Mouse (Mus musculus) ovary, adult 2 months (tissue): ENCODE measurements around the gene 1500011B03Rik. TPM values are rescaled to one million over a fixed set of nuclear protein-coding genes. Genes with fewer than 3 reads are reported as not detected.

ENCODE experiments used
- polyA plus RNA-seq: library from polyadenylated mRNA; depleted of rRNA; stranded (reverse); fragments of >200 nt; gene quantifications from 2 replicates; pipeline ENCODE4 v1.2.3, GENCODE M21; 2012; rRNA removed

The 1500011B03Rik gene
- 56.0 and 59.4 TPM in 2 replicates for polyA plus RNA-seq

DNA sequence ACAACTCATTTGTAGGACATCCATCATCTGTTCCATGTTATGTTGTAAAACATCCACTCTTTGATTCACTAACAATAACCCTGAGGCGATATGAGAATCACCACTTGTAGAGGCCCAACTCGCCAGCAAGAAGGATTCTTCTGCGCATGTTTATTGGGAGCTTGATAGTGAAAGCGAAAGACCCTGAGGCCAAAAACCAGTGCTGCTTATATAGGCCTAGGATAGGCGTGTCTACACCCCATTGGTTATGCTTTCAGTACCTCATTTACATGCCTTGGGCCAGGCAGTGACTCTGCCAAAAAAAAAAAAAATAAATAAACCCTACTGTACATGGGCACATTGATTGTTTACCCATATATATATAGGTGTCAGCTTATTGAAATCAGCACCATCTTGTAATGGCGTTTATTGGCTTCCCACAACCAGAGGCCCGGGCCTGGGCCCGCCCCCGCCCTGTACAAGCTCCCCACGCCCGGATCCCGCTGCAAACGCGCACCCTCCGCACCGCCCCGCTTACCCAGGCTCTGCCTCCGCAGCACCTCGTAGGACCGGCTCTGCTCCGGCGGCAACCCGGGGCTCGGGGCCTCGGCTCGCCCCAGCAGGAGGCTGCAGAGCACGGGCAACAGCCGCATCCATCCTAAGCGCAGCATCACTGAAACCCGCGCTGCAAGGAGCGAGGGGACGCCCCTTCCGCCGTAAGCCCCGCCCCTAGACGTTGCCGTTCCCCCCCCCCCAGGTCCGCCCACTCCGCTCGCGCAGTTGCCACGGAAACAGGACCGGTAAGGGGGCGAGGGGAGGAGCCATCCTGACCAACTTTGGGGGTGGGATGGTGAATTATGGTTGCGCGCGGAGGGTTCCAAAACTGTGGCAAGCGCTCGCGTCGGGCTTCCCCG, at the start of gene 1500011B03Rik:
Gene 1500011B03Rik, minus strand, starts transcription at position 673 of the 893 bp plus-strand sequence.

DNA sequence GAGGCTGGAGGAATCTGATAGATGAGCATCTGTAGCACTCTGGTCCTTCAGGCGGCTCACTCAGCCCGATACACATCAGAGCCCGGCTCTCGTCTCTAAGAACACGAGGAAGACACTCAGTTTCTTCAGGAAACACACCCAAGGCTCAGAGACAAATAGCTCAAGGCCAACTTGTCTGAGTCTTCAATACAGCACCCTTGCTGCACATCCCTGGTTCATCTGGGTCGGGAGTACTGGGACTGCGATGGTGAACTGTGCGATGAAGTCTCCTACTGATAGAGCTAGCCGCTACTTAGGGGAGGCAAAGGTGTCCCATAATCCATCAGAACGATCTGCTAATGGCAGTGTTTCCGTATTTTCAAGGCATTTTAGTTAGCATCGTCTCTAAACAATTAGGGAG, 35.3 kb upstream of the 1500011B03Rik start, which contains the start of gene Gm9936:
Gene Gm9936, minus strand, starts transcription at position 101 of the 400 bp plus-strand sequence.

DNA sequence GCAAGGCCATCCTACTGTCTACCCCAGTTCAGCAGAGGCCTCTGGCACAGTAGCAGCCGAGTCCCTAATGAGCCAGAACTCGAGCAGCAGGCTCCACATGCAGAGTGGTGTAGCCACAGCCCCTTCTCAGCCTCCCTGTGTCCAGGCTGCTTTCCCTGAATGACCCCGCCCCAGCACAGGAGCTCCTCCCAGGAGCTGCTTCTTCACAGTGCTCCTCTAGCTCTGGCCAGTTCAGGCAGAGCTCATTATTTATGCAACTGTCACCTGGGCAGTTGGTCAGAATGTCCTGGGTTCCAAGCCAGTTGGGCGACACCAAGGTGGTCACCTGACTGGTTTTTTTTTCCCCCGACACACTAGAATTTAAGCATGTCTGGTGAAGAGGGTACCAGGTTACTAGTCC, 30.1 kb upstream of the 1500011B03Rik start, which contains the start of gene 4930519G04Rik:
Gene 4930519G04Rik, plus strand, starts transcription at position 301 of the 400 bp plus-strand sequence.

DNA sequence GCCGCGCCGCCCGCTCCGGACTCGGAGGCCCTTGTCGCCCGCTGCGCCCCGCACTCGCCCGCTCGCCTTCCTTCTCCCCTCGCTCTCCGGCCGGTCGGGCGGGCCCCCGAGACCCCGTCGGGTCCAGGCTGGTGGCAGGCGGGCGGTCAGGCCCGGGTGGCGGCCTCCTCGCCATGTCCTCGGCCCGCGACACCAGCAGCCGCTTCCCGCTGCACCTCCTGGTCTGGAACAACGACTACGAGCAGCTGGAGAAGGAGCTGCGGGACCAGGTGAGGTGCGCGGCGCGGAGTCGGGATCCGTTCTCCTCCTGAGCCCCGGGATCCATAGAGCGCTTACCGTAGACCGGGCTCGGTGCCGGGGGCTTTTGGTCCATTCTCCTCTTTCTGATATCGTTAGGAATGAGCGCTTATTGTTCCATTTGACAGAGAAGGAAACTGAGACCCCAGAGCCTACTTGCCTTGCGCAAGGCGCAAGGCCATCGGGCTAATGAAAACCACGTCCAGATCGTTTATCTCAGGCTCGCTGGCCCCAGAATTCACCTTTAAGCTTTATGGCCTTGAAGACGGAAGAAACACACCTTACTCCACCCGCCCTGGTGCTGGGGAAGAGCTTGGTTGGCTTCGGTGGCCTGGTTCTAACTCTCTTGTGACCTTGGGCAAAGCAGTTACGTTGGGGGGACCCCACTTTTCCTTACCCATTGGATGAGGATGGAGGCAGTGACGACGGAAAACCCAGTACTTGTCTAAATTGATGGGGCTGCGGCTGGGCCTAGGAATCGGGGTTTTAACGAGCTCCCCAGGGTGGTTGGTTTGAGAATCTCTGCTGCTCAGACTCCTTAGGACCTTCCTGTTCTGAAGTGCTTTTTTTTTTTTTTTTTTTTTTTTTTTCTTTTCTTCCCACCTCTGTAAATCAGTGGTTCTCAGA, 48.0 kb downstream of the 1500011B03Rik start, which contains the start of gene Git2:
Gene Git2, minus strand, starts transcription at position 462 of the 924 bp plus-strand sequence.

DNA sequence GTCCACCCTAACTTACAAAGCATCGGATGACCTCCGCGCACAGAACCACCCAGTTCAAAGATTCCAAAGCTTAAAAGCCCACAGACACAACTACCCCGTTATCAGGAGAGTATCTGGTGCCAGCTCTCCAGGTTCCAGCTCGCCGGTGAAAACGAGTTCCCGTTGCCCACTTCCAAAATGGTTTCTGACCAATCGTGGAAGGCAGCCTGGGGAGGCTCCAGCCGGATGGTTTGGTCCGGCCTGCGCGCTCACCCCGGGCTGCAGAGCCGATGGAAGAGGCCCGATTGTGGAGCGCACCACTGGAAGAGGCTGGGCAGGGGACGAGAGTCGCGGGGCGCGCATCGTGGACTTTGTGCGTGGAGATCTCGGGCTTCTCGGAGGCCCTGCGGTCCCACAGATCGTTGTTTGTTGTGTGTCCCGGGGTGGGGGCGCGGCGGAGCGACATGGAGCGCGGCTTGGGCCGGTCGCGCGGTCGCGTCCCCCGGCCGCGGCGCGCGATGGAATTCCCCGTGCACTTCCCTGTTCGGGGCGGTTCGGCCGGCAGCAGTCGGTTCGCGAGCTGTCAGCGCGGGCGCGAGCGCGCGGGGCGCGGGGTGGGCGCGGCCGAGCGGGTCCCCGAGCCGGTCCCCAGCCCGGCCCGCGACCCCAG, 48.7 kb downstream of the 1500011B03Rik start, which contains the start of gene Ankrd13a:
Gene Ankrd13a, plus strand, starts transcription at position 275 of the 649 bp plus-strand sequence.

Other genes with a start within 250 kb of the 1500011B03Rik start
- 15.0 and 18.1 TPM in 2 replicates for gene Trpv4, start 165.0 kb downstream of the 1500011B03Rik start, polyA plus RNA-seq
- 89.3 and 108 TPM in 2 replicates for gene Gltp, start 132.5 kb downstream of the 1500011B03Rik start, polyA plus RNA-seq
- gene Tchp, start 115.7 kb downstream of the 1500011B03Rik start, polyA plus RNA-seq: 17.0 TPM in 2 replicates
- 79.4 and 87.0 TPM in 2 replicates for gene Ankrd13a, start 48.8 kb downstream of the 1500011B03Rik start, polyA plus RNA-seq
- gene Git2, start 48.0 kb downstream of the 1500011B03Rik start, polyA plus RNA-seq: 59.4 and 63.5 TPM in 2 replicates
- gene 4930519G04Rik, start 30.2 kb upstream of the 1500011B03Rik start, polyA plus RNA-seq: 0.06 TPM in 1 of 2 replicates, not detected in the other
- not detected in 2 replicates for gene Gm9936, start 35.2 kb upstream of the 1500011B03Rik start, polyA plus RNA-seq
- 12.8 and 16.7 TPM in 2 replicates for gene Oasl2, start 73.5 kb upstream of the 1500011B03Rik start, polyA plus RNA-seq
- 4.4 and 5.9 TPM in 2 replicates for gene Oasl1, start 99.8 kb upstream of the 1500011B03Rik start, polyA plus RNA-seq
- gene 2210016L21Rik, start 118.7 kb upstream of the 1500011B03Rik start, polyA plus RNA-seq: 27.6 and 31.4 TPM in 2 replicates
- 0.16 and 0.18 TPM in 2 replicates for gene Hnf1a, start 147.6 kb upstream of the 1500011B03Rik start, polyA plus RNA-seq
- 174 TPM in 2 replicates for gene Sppl3, start 187.7 kb upstream of the 1500011B03Rik start, polyA plus RNA-seq